Mouse (Mus musculus): ENCODE measurements at regions not wholly inside any gene's neighbourhood (a gene's known extent, or its start where the extent isn't known, plus 50 kb on each side); places are given as distances from the start of the nearest gene placed in this dataset.

GRCm38 (mm10) chr7:124455659-124456058 lies 473.0 kb downstream of the Hs3st4 start:
- DNase-seq (ENCODE audit: low spot score) = no peak

GRCm38 (mm10) chr7:124487326-124487725 lies 504.7 kb downstream of the Hs3st4 start:
- DNase-seq (ENCODE audit: low spot score) = no peak

GRCm38 (mm10) chr7:124491109-124491793 lies 508.6 kb downstream of the Hs3st4 start:
- DNase-seq (ENCODE audit: low spot score) = no peak

- no peak for DNase-seq (ENCODE audit: low spot score)
These were observed 509.3 kb downstream of the Hs3st4 start for GRCm38 (mm10) chr7:124491851-124492390.

GRCm38 (mm10) chr7:124500636-124501035 lies 518.0 kb downstream of the Hs3st4 start:
- no peak for DNase-seq (ENCODE audit: low spot score)

- no peak for DNase-seq (ENCODE audit: low spot score)
These were observed 520.1 kb downstream of the Hs3st4 start for GRCm38 (mm10) chr7:124502760-124503159.

GRCm38 (mm10) chr7:124549038-124549437 lies 566.4 kb downstream of the Hs3st4 start:
- no peak for DNase-seq (ENCODE audit: low spot score)

GRCm38 (mm10) chr7:124557213-124557612 lies 574.5 kb downstream of the Hs3st4 start:
- DNase-seq (ENCODE audit: low spot score) = no peak

GRCm38 (mm10) chr7:124570804-124571203 lies 588.1 kb downstream of the Hs3st4 start:
- DNase-seq (ENCODE audit: low spot score) = no peak

- no peak for DNase-seq (ENCODE audit: low spot score)
These were observed 591.0 kb downstream of the Hs3st4 start for GRCm38 (mm10) chr7:124573666-124574065.

GRCm38 (mm10) chr7:124581342-124581741 lies 598.7 kb downstream of the Hs3st4 start:
- no peak for DNase-seq (ENCODE audit: low spot score)

- no peak for DNase-seq (ENCODE audit: low spot score)
These were observed 602.6 kb downstream of the Hs3st4 start for GRCm38 (mm10) chr7:124585296-124585695.

- DNase-seq (ENCODE audit: low spot score) = no peak
These were observed 608.7 kb downstream of the Hs3st4 start for GRCm38 (mm10) chr7:124591369-124591768.

GRCm38 (mm10) chr7:124593462-124593861 lies 610.8 kb downstream of the Hs3st4 start:
- no peak for DNase-seq (ENCODE audit: low spot score)

GRCm38 (mm10) chr7:124600767-124601166 lies 618.1 kb downstream of the Hs3st4 start:
- no peak for DNase-seq (ENCODE audit: low spot score)

GRCm38 (mm10) chr7:124604581-124604980 lies 621.9 kb downstream of the Hs3st4 start:
- no peak for DNase-seq (ENCODE audit: low spot score)

GRCm38 (mm10) chr7:124605978-124606377 lies 623.3 kb downstream of the Hs3st4 start:
- no peak for DNase-seq (ENCODE audit: low spot score)

- no peak for DNase-seq (ENCODE audit: low spot score)
These were observed 624.4 kb downstream of the Hs3st4 start for GRCm38 (mm10) chr7:124607061-124607460.

GRCm38 (mm10) chr7:124610437-124610836 lies 627.8 kb downstream of the Hs3st4 start:
- no peak for DNase-seq (ENCODE audit: low spot score)

GRCm38 (mm10) chr7:124647131-124647530 lies 664.5 kb downstream of the Hs3st4 start:
- DNase-seq (ENCODE audit: low spot score) = no peak

- no peak for DNase-seq (ENCODE audit: low spot score)
These were observed 684.7 kb downstream of the Hs3st4 start for GRCm38 (mm10) chr7:124667180-124667968.

- no peak for DNase-seq (ENCODE audit: low spot score)
These were observed 685.4 kb downstream of the Hs3st4 start for GRCm38 (mm10) chr7:124668058-124668457.

GRCm38 (mm10) chr7:124670477-124670876 lies 687.8 kb downstream of the Hs3st4 start:
- DNase-seq (ENCODE audit: low spot score) = no peak

Data from urinary bladder, postnatal 10 days (tissue).